Mouse (Mus musculus) naive thymus-derived CD4-positive, alpha-beta T cell, adult 5 months (primary cell): ENCODE data around the gene Zdhhc21. TPM values are rescaled to one million over a fixed set of nuclear protein-coding genes. Genes with fewer than 3 reads are reported as not detected.

Experiments
- polyA plus RNA-seq: library from polyadenylated mRNA; unstranded; fragments of 100-300 nt; shearing (Covaris generic); gene quantifications from one replicate; pipeline ENCODE4 v1.2.1, GENCODE M21; 2017

Gene Zdhhc21
- 11.0 TPM for polyA plus RNA-seq

DNA sequence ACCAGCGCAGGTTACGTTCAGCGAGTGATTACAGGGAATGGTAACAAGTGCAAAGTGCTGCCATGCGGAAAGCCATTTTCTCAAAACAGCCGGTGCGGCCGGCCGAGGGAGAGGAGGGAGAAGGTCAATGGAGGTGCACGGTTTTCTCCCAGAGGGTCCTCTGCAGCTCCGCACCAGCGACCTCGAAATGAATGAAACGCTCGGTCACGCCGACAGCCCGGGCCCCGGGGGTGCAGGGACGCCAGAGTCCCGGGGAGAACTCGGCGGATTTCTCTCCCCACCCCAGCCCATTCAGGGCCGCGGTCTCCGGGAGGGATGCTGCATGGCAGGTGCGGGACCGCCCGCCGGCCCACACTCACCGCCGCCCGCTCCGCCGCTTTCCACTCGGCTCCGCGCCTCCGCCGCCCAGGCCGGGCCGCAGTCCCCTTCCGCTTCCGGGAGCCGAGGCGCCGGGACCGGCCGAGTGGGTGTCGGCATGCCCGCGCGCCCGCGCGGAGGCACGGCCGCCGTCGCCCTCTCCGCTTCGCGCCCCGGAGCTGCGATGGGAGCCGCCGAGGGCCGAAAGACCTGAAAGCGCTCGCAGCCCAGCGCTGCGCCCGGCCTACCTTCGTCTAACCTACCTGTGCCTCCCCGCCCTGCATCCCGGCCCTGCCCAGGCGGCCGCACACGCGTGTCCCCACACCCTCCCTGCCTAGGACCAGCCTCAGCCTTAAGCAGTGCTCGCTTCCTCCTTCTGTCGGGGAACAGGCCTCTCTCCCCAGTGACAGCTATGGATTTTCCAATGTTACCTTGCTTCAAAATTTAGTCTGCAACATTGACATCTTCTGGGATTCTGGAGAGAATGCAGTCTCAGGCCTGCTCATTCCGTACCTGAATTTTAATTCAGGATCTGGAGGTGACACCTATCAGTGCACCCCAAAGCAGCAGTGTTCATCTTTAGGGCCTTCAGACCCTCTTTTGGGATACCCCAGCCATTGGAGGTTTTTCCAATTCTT, at the start of gene Zdhhc21:
Zdhhc21 (minus strand) TSS at position 828 of the 995 bp plus-strand sequence.

GRCm38 (mm10) chr4:82884636-82885534, 25.1 kb upstream of the Zdhhc21 start, which contains the start of gene Cer1:
Gene Cer1 (minus strand): TSS chr4:82885148.

Other genes starting within 250 kb of the Zdhhc21 start
- gene Nfib, start 154.2 kb downstream of the Zdhhc21 start, polyA plus RNA-seq = 0.12 TPM
- not detected for gene Cer1, start 25.2 kb upstream of the Zdhhc21 start, polyA plus RNA-seq
- not detected for gene Frem1, start 192.4 kb upstream of the Zdhhc21 start, polyA plus RNA-seq